Mouse (Mus musculus) large intestine, adult 2 months (tissue): ENCODE measurements around the gene A530016L24Rik. TPM values are rescaled to one million over a fixed set of nuclear protein-coding genes. Genes with fewer than 3 reads are reported as not detected.

Source experiments
- DNase-seq: peaks from one replicate; pipeline ENCODE4 v3.0.0-alpha.2; 2012; ENCODE audit warnings: low read depth, low spot score
- WGBS: fragments of 180-500 bp; shearing (Covaris S2); methylation state at CpG from one replicate; pipeline ENCODE4 v1.1.7; 2018; 5-methylcytosine and 5-hydroxymethylcytosine counted together
- polyA plus RNA-seq: library from polyadenylated mRNA; depleted of rRNA; stranded (reverse); fragments of >200 nt; gene quantifications from 2 replicates; pipeline ENCODE4 v1.2.3, GENCODE M21; 2012; rRNA removed

The A530016L24Rik gene
- 2.1 and 3.2 TPM in 2 replicates for polyA plus RNA-seq

GRCm38 (mm10) chr12:112489134-112489533, at the start of gene A530016L24Rik:
Gene A530016L24Rik, plus strand, starts transcription at chr12:112489448.
- DNase-seq, result no peak
- 84% methylated on average over 8 of the region's 8 CpGs for WGBS

GRCm38 (mm10) chr12:112439993-112440392, 49.3 kb upstream of the A530016L24Rik start:
- no peak for DNase-seq
- WGBS, result 62% methylated on average over 1 of the region's 1 CpGs

- 38% methylated on average over 18 of the region's 18 CpGs for WGBS
- DNase-seq, result no peak
These were observed 40.0 kb upstream of the A530016L24Rik start for GRCm38 (mm10) chr12:112449144-112449827.

- WGBS, result 58% methylated on average over 8 of the region's 8 CpGs
- DNase-seq, result no peak
These were observed 39.4 kb upstream of the A530016L24Rik start for GRCm38 (mm10) chr12:112449828-112450180.

GRCm38 (mm10) chr12:112450883-112451282, 38.4 kb upstream of the A530016L24Rik start:
- no peak for DNase-seq
- 28% methylated on average over 6 of the region's 6 CpGs for WGBS

- no peak for DNase-seq
- 70% methylated on average over 1 of the region's 1 CpGs for WGBS
These were observed 37.9 kb upstream of the A530016L24Rik start for GRCm38 (mm10) chr12:112451381-112451780.

GRCm38 (mm10) chr12:112451826-112452225, 37.4 kb upstream of the A530016L24Rik start:
- WGBS, result 88% methylated on average over 9 of the region's 9 CpGs
- no peak for DNase-seq

- whole genome bisulfite sequencing, result 67% methylated on average over 6 of the region's 6 CpGs
- DNase-seq, result no peak
These were observed 33.0 kb upstream of the A530016L24Rik start for GRCm38 (mm10) chr12:112456144-112456713.

- 54% methylated on average over 4 of the region's 4 CpGs for WGBS
- DNase-seq, result no peak
These were observed 31.4 kb upstream of the A530016L24Rik start for GRCm38 (mm10) chr12:112457839-112458238.

GRCm38 (mm10) chr12:112462423-112462822, 26.8 kb upstream of the A530016L24Rik start:
- WGBS, result 24% methylated on average over 12 of the region's 12 CpGs
- DNase-seq, result no peak

- WGBS, result 60% methylated on average over 4 of the region's 4 CpGs
- DNase-seq, result no peak
These were observed 26.0 kb upstream of the A530016L24Rik start for GRCm38 (mm10) chr12:112463209-112463608.

GRCm38 (mm10) chr12:112463750-112464444, 25.4 kb upstream of the A530016L24Rik start:
- WGBS, result 63% methylated on average over 3 of the region's 3 CpGs

GRCm38 (mm10) chr12:112464516-112464915, 24.7 kb upstream of the A530016L24Rik start:
- DNase-seq, result no peak
- 76% methylated on average over 3 of the region's 3 CpGs for WGBS

More at GRCm38 (mm10) chr12:112463750-112464444, 25.4 kb upstream of the A530016L24Rik start:
- no peak for DNase-seq

GRCm38 (mm10) chr12:112465928-112466327, 23.3 kb upstream of the A530016L24Rik start:
- DNase-seq, result no peak
- WGBS, result 78% methylated on average over 17 of the region's 17 CpGs

- no peak for DNase-seq
- WGBS, result 58% methylated on average over 10 of the region's 10 CpGs
These were observed 21.9 kb upstream of the A530016L24Rik start for GRCm38 (mm10) chr12:112467387-112467786.

- 86% methylated on average over 7 of the region's 7 CpGs for WGBS
- DNase-seq, result no peak
These were observed 19.9 kb upstream of the A530016L24Rik start for GRCm38 (mm10) chr12:112469393-112469792.

GRCm38 (mm10) chr12:112470216-112470615, 19.0 kb upstream of the A530016L24Rik start:
- 72% methylated on average over 5 of the region's 5 CpGs for WGBS

GRCm38 (mm10) chr12:112473777-112474176, 15.5 kb upstream of the A530016L24Rik start:
- peak; percentile 29 for DNase-seq
- 18% methylated on average over 9 of the region's 9 CpGs for WGBS

More at GRCm38 (mm10) chr12:112470216-112470615, 19.0 kb upstream of the A530016L24Rik start:
- no peak for DNase-seq

GRCm38 (mm10) chr12:112489535-112489934, 287 bp downstream of the A530016L24Rik start:
- no peak for DNase-seq
- WGBS, result 86% methylated on average over 9 of the region's 9 CpGs

GRCm38 (mm10) chr12:112490444-112490939, 1.2 kb downstream of the A530016L24Rik start:
- 37% methylated on average over 3 of the region's 3 CpGs for WGBS
- no peak for DNase-seq
